Mouse (Mus musculus) cortical plate, adult 2 months (tissue): ENCODE data around the gene Tor4a.

ENCODE experiments used
- CTCF ChIP-seq: fragments of 200-500 bp; IDR thresholded peaks from 2 replicates; pipeline ENCODE4 v1.5.1; 2011; ENCODE audit warnings: mild to moderate bottlenecking, control low read depth, low read length; ENCODE audit not compliant: insufficient read depth; ENCODE audit errors: extremely low read depth
- POLR2A ChIP-seq: fragments of 200-500 bp; IDR thresholded peaks from 2 replicates; pipeline ENCODE4 v1.6.1; 2011; ENCODE audit warnings: mild to moderate bottlenecking, low read length, control low read depth; ENCODE audit not compliant: insufficient read depth; ENCODE audit errors: extremely low read depth

GRCm38 (mm10) chr2:25167919-25168664 lies 28.6 kb downstream of the Tor4a start:
- TF ChIP-seq POLR2A (0 out of 2 replicates have a peak, but pooled peaks have one; percentile 6), CTCF (no peak)
